23 mouse cellular contexts compared by ENCODE assay signal in genomic region chr17:31639651-31640050, GRCm38 (mm10). TPM values are rescaled to one million over a fixed set of nuclear protein-coding genes. Genes with fewer than 3 reads are reported as not detected.
DNase-seq lines count a peak whose midpoint lies in the region; ATAC-seq and TF ChIP-seq lines count a peak whose summit lies in the region.
"Had no signal": no experiment of that assay in that cellular context is flagged by ENCODE, and none has a peak within 500 bp of the region (broad histone marks: within the 10 kb centered on the region; RNA-seq: fewer than 3 reads in every experiment).

No protein-coding gene starts in this region.

- TF ChIP-seq CTCF in hindbrain, postnatal 0 days (IDR thresholded peaks at IDR 0.05; ENCODE audit: low read depth) = no peak

- H3K36me3 ChIP-seq in hindbrain, postnatal 0 days (ENCODE audit: insufficient read depth, low read length) = no peaks in the 10 kb centered on the region
- no peaks in the 10 kb centered on the region for H3K36me3 ChIP-seq in hindbrain, embryonic 11.5 days (ENCODE audit: control insufficient read depth, insufficient read depth, low read length)
- H3K36me3 ChIP-seq: embryonic facial prominence, embryonic 10.5 days; liver, embryonic 15.5 days had no signal

- peak overlapping the region; percentile 49; the same call in 1 of the 2 replicates for H3K27ac ChIP-seq in hindbrain, postnatal 0 days
- H3K27ac ChIP-seq in hindbrain, embryonic 11.5 days (ENCODE audit: low read depth, low read length) = no peak overlapping the region
- H3K27ac ChIP-seq: embryonic facial prominence, embryonic 10.5 days; hindbrain, embryonic 13.5 days; kidney, postnatal 0 days; liver, embryonic 15.5 days had no signal

- WGBS in hindbrain, postnatal 0 days = 31% methylated on average over 4 of the region's 4 CpGs
- 73% methylated on average over 4 of the region's 4 CpGs for WGBS in hindbrain, embryonic 11.5 days

- H3K9ac ChIP-seq in hindbrain, postnatal 0 days (replicated peaks; ENCODE audit: low read length) = no peak overlapping the region
- no peak overlapping the region for H3K9ac ChIP-seq in hindbrain, embryonic 11.5 days (ENCODE audit: low read depth, low read length)
- H3K9ac ChIP-seq: hindbrain, embryonic 13.5 days; liver, embryonic 15.5 days had no signal

- DNase-seq in adrenal gland, postnatal 14 days = peak; percentile 40
- no peak for DNase-seq in adrenal gland, postnatal 4 days (ENCODE audit: low spot score in 2 of 2)
- peak; percentile 77 for DNase-seq in hindbrain, postnatal 0 days (ENCODE audit: low spot score)
- DNase-seq in hindbrain, embryonic 11.5 days (ENCODE audit: low spot score) = no peak
- peak; percentile 53 for DNase-seq in ovary, adult 18-20 months (ENCODE audit: low spot score)
- no peak for DNase-seq in ovary, postnatal 14 days (ENCODE audit: low spot score)
- DNase-seq in retina, postnatal 1 day = peak; percentile 75
- no peak for DNase-seq in cerebellum, adult 9-11 months
- DNase-seq: cerebellum, postnatal 25 days; gastrocnemius, postnatal 14 days; lung, postnatal 10 days; right cerebral cortex, postnatal 14 days; thymus, postnatal 14 days had no signal

- H3K4me2 ChIP-seq in hindbrain, postnatal 0 days (ENCODE audit: low read depth, low read length) = no peak overlapping the region
- no peak overlapping the region for H3K4me2 ChIP-seq in hindbrain, embryonic 11.5 days (replicated peaks; ENCODE audit: low read depth, low read length)
- H3K4me2 ChIP-seq: hindbrain, embryonic 13.5 days; liver, embryonic 15.5 days had no signal

- no peaks in the 10 kb centered on the region for H3K27me3 ChIP-seq in hindbrain, postnatal 0 days (ENCODE audit: insufficient read depth, low read length)
- peaks cover 15% of the 10 kb centered on the region for H3K27me3 ChIP-seq in hindbrain, embryonic 11.5 days (ENCODE audit: control insufficient read depth, insufficient read depth, low read length)

- H3K4me1 ChIP-seq in hindbrain, postnatal 0 days (ENCODE audit: insufficient read depth, low read length) = 0 out of 2 replicates have a peak, but pooled peaks cover 9% of the 10 kb centered on the region
- H3K4me1 ChIP-seq in hindbrain, embryonic 11.5 days (replicated peaks; ENCODE audit: control insufficient read depth, insufficient read depth, low read length) = peaks cover 5% of the 10 kb centered on the region

- H3K9me3 ChIP-seq in hindbrain, postnatal 0 days (ENCODE audit: low read length) = no peaks in the 10 kb centered on the region
- no peaks in the 10 kb centered on the region for H3K9me3 ChIP-seq in hindbrain, embryonic 11.5 days (ENCODE audit: control insufficient read depth, low read length)
- H3K9me3 ChIP-seq: embryonic facial prominence, embryonic 10.5 days; hindbrain, embryonic 13.5 days; liver, embryonic 15.5 days; megakaryocyte, embryonic 14.5 days had no signal

- H3K4me3 ChIP-seq in hindbrain, postnatal 0 days (ENCODE audit: low read length) = no peak overlapping the region
- H3K4me3 ChIP-seq in hindbrain, embryonic 11.5 days (ENCODE audit: low read depth, low read length) = no peak overlapping the region
- H3K4me3 ChIP-seq: embryonic facial prominence, embryonic 10.5 days; hindbrain, embryonic 13.5 days; liver, embryonic 15.5 days; megakaryocyte, embryonic 14.5 days had no signal

- peak; percentile 39 for ATAC-seq in hindbrain, postnatal 0 days
- no peak for ATAC-seq in hindbrain, embryonic 11.5 days (ENCODE audit: low FRiP score)
- ATAC-seq: intestine, embryonic 16.5 days had no signal

RNA-seq across cellular contexts. Expression of gene Cbs, which starts 2.6 kb away (rescaled TPM):
- total RNA-seq in adrenal gland, postnatal 14 days (2021) = 5.6 and 49.1 TPM in 2 replicates
- 10 to 100 TPM; 10.2 to 28.5 TPM for total RNA-seq in adrenal gland, postnatal 4 days (2021)
- total RNA-seq in hindbrain, postnatal 0 days (2014; rRNA removed) = 31.4 and 38.8 TPM in 2 replicates
- 25.8 and 30.7 TPM in 2 replicates for polyA plus RNA-seq in hindbrain, postnatal 0 days (2015; fragmentation: Nextera tagmentation; extraction: Ambion mirVana)
- polyA plus RNA-seq in hindbrain, embryonic 11.5 days (2014; fragmentation: Nextera tagmentation; extraction: Ambion mirVana) = 0.74 and 2.6 TPM in 2 replicates
- total RNA-seq: monocyte, adult 5-6 weeks had no signal

RNA-seq across cellular contexts. Expression of gene U2af1, which starts 19.0 kb away (rescaled TPM):
- total RNA-seq in adrenal gland, postnatal 14 days (2021) = 144 and 165 TPM in 2 replicates
- 100 to 1,000 TPM; 196 to 216 TPM for total RNA-seq in adrenal gland, postnatal 4 days (2021)
- 46.2 and 54.6 TPM in 2 replicates for total RNA-seq in hindbrain, postnatal 0 days (2014; rRNA removed)
- polyA plus RNA-seq in hindbrain, postnatal 0 days (2015; fragmentation: Nextera tagmentation; extraction: Ambion mirVana) = 224 and 242 TPM in 2 replicates
- polyA plus RNA-seq in hindbrain, embryonic 11.5 days (2014; fragmentation: Nextera tagmentation; extraction: Ambion mirVana) = 195 and 204 TPM in 2 replicates

RNA-seq across cellular contexts. Expression of gene Cryaa, which starts 38.0 kb away (rescaled TPM):
- not detected in 2 replicates for total RNA-seq in adrenal gland, postnatal 14 days (2021)
- total RNA-seq in adrenal gland, postnatal 4 days (2021) = not detected
- total RNA-seq in hindbrain, postnatal 0 days (2014; rRNA removed) = 0.52 and 0.90 TPM in 2 replicates
- polyA plus RNA-seq in hindbrain, postnatal 0 days (2015; fragmentation: Nextera tagmentation; extraction: Ambion mirVana) = 1.2 TPM in 2 replicates
- polyA plus RNA-seq in hindbrain, embryonic 11.5 days (2014; fragmentation: Nextera tagmentation; extraction: Ambion mirVana) = not detected in 2 replicates
- total RNA-seq: gastrocnemius, postnatal 14 days; layer of hippocampus, adult 18-20 months; monocyte, adult 5-6 weeks had no signal
- polyA plus RNA-seq: heart, postnatal 0 days; hindbrain, embryonic 13.5 days; limb, embryonic 11.5 days; liver, embryonic 15.5 days had no signal

Comparison
In these comparisons a context has a peak if more than half of its experiments do, and no peak if none do; other contexts are left out.
1. DNase-seq: peak in adrenal gland, postnatal 14 days (single experiment), hindbrain, postnatal 0 days (single experiment), ovary, adult 18-20 months (single experiment) and retina, postnatal 1 day (single experiment); none in adrenal gland, postnatal 4 days (0 of 2), hindbrain, embryonic 11.5 days (single experiment), ovary, postnatal 14 days (single experiment) and cerebellum, adult 9-11 months (single experiment).